Mouse (Mus musculus): Measurements from ENCODE around the gene Btg2.

Gene Btg2

DNA sequence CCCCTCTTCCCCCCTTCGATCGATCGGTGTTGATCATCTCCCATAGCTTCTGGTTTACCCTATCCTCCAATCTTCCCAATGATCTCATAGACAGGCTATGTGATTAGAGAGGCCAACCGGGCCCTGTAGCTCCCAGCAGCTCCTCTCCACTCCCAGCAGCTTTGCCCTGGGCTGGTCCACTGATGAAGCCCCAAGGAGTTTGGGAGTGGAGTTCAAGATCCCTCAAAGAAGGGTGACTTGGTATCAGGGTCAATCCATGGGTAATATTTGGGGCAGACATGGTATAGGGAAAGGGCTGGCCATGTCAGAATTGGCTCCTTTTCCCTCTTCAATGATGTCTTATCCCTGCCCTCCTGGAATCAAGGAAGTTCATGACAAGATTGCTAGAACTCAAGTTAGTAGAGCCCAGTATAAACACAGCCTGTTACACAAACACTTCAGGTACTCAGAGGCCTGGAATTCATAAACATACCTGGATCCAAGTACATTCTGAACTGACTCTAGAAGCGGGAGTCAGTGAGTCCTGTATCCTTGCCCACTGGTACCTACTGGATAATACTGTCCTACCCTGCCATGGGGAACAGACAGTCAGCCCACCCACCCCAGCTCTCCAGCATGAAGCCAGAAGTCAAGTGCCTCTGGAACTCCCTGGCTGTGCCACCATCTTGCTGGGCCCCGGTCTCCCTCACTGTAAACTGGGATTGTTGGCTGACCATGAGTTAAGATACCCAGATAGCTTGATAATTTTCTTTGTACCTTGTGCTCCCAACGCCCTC lies 18.3 kb upstream of the Btg2 start:
- no peak for DNase-seq

DNA sequence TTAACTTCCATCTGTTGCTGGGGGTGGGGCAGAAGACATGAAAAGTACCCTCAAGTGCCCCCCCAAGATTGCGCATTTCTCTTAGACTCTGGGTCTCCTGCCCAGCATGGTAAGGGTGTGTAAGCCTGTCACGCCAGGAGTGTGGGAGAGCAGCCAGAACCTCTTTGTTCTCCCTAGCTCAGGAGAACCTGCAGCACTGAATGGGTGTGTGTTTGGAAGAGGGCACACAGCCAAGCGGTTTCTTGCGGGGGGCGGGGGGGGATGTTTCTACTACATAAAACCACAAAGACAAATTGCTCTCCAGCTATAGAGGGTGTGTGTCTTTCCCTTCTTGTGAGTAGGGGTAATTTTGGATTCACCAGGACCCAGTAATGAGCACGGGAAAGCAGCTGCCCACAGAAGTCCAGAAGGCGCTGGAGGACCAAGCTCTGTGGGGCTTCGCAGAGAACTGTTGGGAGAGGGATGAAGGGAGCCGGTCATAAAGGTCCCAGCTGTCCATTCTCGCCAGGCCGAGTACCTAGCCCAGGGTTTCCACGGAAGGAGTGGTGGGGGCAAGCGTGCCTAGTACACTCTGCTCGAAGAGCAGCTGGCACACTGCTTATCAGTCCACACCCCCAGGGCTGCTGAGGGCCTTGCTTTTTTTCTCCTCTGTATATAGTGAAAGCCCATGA lies 17.5 kb upstream of the Btg2 start:
- peak in 1 of 2 experiments; percentile 37 for DNase-seq

DNA sequence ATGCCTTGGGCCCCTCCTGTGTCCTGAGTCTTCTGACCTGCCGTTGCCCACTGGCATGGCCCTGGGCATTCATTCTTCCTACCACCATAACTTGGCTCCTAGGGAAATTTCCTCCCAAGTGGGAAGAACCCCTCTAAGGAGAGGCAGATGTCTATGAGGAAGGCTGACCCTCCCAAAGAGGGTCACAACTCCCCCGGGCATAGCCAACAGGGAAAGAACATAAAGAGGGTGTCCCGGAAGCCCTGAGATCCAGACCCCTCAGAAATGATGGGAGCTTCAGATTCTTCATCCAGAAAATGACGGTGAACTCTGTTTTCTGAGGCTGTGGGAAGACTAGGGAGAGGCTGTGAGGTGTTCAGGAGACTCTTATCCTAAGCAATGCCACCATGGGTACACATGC lies 16.8 kb upstream of the Btg2 start:
- DNase-seq, result no peak

DNA sequence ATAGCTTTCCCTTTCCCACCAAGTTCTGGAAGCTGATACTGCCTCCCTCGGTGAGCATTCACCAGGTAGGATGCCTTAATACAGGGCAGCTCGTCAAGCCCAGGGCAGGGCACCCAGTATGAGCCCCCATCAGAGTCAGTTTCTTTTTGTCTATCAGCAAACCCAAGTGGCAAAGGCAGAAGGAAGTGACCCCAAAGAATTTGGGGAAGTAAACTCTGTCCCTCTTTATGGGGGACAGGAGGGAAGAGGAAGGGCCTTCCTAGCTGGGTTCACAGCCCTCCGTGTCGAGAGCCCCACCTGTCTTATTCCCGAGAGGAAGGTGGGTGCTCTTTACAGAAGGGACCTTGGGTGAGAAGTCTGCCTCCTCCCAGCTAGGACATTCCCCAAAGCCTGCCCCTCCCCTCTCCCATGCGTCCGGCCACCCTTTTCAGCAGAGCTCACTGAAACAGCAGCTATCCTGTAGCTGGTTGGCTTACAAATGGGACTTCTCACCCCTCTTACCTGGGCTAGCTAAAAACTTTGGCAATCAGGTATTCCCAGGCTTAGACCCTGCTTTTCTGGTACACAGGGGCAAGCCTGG lies 16.2 kb upstream of the Btg2 start:
- no peak for DNase-seq

DNA sequence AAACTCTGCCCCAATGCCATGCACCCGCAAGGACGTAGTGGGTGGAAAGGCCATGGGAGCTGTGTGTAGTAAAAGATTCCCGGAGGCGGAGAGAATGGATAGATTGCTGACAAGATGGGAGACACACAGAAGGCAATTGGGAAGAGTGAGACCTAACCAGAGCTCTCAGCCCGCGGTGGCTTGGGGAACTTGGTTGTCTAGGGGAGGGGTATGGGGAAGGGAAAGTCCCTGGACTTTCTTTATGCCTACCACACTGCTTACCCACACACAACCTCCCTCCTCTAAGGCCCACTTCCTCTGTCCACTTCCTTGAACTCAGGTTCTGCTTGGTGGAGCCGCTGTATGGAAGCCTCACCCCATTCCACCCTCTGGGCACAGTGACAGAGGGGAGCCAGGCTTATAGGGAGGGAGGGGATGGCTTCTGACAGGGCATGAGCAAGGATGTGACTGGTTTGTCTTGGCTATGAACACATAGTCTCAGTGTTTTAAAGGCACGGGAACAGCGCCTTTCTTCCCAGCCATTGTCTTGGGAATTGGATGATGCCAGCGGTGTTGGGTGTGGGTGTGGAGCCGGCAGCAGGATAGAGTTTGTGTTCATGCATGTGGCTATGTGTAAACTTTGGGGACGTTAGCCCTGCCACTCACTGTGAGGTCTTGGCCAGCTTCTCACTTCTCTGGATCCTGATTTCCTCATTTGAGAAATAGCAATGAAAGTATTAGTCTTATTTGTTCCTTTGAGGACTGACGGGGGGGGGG lies 15.0 kb upstream of the Btg2 start:
- no peak for DNase-seq

DNA sequence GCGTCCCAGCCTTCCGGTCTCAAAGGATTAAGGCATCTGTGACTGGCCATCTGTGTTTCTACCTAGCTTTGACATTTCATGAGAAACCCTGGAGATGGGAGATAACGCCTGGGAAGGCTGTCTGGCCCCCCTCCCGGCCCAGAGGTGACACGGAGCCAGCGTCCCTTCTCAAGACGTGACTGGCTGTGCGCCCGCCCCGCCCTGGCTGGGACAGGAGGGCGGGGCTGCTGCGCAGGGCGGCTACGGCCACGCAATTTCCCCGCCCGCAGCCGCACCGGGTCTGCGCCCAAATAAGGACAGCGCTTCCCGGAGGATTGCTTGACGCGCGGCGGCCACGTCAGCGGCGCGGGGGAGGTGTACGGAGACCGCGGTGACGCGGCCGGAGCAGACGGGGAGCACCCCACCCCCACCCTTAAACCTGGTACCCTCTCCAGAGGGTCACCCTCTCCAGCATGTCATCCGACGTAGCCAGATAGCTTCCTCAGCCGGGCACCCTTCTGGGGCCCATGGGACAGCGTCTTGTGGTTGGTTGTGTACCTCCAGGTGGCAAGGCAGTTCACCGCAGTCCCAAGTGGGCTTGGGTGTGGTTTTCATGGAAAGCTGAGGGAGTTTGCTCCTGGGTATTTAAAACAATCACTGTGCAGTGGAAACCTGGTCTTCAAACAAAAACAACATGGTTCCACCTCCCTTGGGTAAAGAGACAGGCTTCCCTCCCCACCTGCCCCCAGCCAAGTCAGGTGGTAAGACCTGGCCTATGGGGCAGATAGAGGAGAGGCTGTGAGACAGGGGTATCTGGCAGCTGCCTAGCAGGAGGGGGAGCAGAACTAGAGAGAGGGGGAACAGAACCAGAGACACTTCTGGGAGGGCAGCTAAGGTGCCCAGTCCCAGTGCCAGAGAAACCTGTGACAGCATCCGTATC lies 14.2 kb upstream of the Btg2 start:
- DNase-seq, result peak; percentile 92 to 96

DNA sequence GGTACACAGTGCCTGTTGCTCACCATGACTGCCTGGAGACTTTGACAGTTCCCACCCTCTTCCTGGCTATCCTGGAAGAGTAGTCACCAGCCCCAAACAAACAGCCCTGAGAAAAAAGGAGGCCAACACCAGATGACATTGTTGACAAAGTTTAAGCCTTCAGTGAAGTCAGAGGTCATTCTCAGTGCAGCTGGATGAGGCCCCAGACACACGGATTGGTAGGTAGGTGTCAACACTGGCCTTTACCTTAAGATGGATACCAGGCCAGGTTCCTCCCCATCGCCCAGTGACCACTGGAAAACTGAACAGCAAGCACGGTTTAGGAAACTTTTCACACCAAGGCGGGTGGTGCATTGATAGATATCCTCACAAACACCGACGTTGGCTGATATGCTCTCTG lies 13.4 kb upstream of the Btg2 start:
- DNase-seq, result no peak

DNA sequence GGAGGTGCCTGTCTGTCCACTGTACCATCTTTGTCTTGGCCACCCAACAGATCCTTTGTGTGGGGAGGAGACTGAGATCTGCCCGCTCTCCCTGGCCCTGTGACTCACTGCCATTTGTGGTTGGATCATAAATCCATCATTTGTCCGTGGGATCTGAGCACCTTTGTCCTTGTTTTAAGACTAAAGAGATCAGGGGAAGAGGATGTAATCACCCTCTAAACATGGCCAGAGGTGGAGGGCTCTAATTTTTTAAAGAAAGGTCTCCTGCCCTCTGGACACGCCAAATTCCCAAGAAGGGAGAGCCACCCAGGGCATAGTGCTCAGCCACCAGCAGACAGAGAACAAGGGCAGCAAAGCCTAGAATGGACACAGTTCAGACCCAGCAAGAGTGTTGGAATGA lies 12.9 kb upstream of the Btg2 start:
- DNase-seq, result no peak

DNA sequence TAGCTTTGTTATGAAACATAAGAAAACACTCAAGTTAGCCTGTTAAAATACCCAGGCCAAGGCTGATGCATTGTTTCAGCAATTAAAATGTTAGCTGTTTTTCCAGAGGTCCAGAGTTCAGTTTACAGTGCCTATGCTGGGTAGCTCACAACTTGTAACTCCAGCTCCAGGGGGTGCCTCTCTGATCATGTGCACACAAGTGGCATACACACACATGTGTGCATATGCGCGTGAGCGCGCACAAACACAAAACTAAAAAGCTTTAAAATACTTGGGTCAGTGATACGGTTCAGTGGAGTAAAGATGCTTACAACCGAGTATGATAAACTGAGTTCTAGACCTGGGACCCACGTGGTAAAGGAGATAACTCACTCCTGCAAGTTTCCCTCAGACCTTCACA lies 10.2 kb upstream of the Btg2 start:
- no peak for DNase-seq

DNA sequence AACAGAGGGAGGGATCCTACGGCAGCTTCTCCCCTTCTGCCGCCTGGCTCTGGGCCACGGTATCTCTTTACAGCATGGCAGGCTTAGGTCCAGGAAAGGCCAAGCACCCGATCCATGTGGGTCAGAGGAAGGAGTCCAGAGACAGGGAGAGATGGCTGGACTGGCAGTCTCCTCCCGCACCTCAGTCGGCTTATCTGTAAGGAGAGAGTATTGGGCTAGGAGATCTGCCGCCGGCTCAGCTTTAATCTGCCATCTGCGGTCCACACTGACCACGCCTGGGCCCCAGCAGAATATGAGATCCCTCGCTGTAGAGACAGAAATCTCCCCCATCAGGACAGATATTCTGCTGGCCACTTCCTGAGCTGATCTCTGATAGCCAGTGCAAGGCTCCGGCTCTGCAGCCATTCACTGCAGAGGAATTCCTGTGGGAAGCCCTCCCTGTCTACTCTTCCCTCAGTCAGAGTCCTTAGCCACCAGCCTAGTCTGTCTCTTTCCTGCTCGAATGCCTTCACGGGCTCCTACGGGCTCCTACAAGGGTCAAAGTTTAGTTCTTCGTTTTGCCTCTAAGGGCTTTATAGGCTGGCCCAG lies 8.0 kb upstream of the Btg2 start:
- DNase-seq, result peak in 1 of 2 experiments; percentile 58

DNA sequence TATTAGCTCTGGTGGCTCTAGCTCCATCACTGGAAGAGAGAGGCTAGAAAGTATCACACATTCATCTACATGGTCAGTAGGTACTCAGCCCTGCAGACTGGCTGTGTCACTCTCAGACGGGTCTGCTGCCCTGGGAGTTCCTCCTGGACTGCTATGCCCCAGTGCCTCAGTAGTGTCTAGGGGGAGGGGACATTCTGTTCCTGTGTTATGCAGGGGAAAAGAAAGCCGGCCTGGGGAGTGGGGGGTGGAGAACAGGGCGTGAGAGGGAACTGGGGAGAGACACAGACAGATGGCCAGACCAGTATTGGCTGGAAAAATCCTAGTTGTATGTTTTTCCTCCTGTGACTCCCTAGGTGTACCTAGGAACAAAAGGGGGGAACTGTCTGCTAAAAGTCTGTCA lies 7.1 kb upstream of the Btg2 start:
- DNase-seq, result no peak

DNA sequence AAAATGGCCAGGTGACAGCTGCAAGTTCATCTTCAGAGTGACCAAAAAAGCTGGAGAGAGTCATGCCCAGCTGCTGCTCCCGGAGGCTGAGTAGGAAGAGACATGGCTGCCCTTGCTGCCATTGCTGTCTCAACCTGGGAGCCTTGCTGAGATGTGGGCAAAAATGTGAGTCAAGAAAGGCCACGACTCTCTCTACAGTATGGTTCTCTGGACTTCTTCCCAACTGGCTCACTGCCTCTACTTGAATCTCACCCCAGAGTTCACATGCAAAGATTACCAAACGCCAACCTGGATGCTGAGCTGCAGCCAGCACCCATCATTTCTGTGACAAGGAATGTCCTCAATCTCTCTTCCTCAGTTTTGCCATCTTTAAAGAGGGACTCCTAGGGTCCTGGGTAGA lies 5.2 kb upstream of the Btg2 start:
- no peak for DNase-seq

DNA sequence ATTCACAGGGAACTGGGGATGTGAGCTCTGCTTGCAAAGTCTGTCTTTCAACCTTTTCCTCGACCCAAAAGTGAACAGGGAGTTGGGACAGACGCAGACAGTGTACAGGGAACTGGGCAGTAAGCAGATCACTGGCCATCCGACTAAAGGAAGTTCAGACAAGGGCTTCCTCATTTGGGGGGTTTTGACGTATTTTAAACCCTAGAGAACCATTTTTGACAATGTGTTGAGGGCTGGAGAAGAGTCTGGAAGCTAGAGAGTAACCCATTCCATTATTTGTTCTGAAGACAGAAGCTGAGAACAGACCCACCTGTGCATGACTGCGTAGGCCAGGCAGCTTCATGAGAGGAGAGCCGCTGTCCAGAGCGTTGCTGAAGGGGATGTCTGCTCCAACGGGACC lies 4.8 kb upstream of the Btg2 start:
- no peak for DNase-seq

DNA sequence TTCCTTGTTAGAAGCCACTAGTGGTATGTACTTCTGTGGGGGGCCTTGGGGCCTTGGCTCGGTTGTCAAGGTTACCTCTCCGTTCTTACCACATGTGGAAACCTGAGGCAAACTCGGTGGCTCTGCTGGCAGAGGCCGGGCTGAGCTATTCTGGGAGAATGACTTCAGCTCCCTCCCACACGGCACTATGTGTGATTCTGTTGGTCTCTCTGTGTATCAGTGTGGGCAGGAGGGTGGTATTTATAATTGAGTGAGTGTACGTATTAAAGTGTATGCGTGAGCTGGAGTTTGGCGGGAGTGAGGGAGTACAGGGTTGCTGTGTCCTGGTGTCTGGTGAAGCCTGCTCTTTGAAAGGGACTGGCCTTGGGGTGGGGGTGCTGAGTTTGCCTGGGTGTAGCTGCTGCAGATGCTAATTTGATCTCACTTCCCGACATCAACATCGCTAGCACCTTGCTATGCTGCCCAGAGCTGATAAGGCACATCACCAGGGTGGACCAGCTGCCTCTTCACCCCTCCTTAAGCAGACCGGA lies 4.1 kb upstream of the Btg2 start:
- peak; percentile 21 to 51 for DNase-seq

DNA sequence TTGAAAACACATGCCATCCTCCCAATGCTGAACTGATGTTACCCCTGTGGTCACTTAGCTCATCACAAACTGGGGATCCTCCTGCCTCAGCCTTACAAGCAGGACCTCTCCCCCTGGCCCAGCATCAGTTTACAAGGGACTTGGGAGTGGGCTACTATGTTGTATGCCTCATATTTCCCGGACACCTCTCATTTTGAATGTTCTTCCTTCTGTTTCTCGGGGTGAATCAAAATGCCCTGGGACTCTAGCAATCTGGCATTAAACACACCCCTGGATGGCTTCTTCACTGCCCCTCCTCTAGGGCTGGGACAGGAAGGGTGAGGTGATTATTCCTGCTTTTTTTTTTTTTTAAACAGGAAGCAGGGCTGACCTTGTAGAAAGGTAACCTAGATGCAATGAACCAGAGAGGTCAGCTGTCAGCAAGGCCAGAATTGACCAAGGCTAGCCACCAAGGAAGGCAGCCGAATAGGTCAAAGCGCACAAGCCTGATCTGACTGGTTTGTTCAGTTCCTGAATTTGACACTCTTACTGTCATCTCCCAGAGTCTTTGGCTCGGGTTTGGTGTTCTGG lies 2.0 kb upstream of the Btg2 start:
- no peak for DNase-seq

DNA sequence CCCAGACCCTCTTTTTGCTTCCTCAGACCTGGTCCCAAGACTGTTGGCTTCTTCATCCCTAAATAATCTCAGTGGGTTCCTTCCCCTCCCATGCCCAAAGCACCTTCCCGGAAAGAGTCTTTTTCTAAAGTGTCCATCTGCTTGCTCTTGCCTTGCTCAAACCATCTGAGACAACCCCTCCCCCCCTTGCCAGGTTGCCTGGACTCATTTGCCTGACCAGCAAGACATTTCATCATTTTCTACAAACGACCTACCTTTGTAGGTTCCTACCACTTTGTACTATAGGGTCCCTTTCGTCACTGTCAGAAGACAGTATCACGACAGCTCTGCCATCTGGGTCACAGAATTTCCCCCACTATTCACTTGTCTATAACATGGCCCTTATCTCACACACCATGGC lies 1.5 kb upstream of the Btg2 start:
- DNase-seq, result no peak

DNA sequence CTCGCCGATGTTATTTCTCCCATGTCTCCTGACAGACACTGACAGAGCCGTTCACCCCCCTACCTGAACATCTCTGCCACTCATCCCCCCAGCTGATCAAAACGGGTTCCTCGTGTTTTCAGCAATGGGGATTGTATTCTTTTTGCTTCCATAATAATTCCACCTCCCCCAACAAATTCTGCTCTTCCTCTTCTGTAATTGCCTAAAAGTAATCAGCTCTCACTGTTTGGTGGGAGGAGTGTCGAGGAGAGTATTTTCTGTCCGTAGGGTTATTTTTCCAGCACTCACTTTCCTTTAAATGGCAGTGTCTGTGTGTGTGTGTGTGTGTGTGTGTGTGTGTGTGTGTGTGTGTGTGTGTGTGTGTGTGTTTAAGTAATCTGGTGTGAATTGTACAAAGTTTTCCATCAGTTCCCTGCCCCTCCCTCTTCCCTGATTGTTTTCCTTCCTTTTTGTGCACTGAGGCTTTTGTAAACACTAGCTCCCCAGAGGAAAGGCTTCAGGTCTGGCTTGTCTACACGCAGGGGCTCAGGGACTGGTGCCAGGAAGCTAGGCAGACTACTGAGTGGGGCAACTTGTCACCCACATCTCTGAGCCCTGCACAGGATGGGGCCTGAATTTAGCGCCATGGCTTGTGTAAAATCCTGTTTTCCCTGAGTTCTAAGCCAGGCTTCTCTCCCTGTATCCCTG lies 700 bp upstream of the Btg2 start:
- peak in 1 of 2 experiments; percentile 76 for DNase-seq

DNA sequence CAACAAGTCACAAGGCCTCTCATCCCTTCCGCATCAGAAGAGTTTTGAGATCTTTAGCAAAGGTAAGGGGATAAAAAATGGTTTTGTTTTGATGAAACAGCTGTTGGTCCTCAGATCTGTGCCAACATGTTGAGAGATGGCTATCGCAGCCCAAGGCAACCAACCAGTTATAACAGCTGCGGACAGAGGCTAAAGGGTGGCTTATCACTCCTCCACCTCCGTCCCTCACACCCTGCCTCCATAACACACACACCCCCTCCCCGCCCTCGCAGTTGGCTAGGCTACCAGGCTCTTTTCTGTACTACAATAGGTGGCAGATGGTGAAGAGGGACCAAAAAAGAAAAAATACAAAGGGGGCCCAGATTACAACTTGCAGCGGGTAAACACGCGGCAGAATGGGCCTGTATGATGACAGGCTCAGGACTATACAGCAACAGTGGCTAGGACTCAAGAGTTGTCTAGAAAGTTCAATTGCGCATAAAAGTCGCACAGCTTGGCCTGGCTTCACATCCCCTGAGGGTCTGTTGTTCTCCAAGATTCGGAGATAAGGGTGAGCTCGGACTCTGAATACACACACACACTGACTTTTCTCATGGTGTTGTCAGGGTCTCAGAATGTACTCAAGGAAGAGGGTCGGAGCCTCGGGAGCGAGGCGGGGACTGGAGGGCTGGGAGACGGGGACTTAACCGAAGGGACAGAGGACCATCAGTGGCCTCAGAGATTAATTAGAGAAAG lies 692 bp downstream of the Btg2 start:
- DNase-seq, result peak in 1 of 2 experiments; percentile 58

DNA sequence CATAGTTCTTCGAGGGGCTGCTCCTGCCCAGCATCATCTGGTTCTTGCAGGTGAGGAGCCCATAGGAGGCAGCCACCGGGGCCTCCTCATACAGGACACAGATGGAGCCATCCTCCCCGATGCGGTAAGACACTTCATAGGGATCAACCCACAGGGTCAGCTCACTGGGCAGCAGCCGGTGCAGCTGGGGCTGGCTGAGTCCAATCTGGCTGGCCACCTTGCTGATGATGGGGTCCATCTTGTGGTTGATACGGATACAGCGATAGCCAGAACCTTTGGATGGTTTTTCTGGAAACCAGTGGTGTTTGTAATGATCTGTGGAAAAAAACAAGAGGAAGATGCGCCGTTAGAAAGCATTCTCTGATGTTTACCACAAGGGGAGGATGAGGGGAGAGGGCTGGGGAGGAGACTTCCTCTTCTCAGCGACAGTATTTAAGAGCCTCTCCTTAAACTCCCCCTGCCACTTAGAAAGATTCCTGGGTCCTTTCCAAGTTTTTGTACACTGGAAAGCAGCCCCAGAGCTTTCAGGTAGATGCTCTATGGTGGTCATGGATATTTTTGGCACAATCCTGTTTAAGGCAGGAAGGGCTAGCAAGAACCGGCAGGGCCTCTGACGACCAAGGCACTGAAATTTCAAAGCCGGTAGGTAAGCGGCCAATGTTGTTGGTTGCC lies 1.4 kb downstream of the Btg2 start:
- peak in 1 of 2 experiments; percentile 66 for DNase-seq

Measured in kidney, postnatal 4 days (tissue).